Mouse (Mus musculus): Measurements from ENCODE around the gene Samsn1. TPM values are rescaled to one million over a fixed set of nuclear protein-coding genes. Genes with fewer than 3 reads are reported as not detected.

Gene Samsn1
- polyA plus RNA-seq, 1 experiment from 2014 or later = 1.4 TPM

- whole genome bisulfite sequencing = 87% methylated on average over 3 of the region's 3 CpGs
- no peak overlapping the region for H3K4me2 ChIP-seq
- no peaks in the 10 kb centered on the region for H3K9me3 ChIP-seq
- no peak overlapping the region for H3K4me3 ChIP-seq
- ATAC-seq (ENCODE audit: low FRiP score) = no peak
- H3K27ac ChIP-seq = no peak overlapping the region
- H3K27me3 ChIP-seq = no peaks in the 10 kb centered on the region
- no peaks in the 10 kb centered on the region for H3K4me1 ChIP-seq (replicated peaks)
- no peaks in the 10 kb centered on the region for H3K36me3 ChIP-seq
- no peak overlapping the region for H3K9ac ChIP-seq
Measured at GRCm38 (mm10) chr16:75899885-75900620, 122.0 kb downstream of the Samsn1 start.

- no peaks in the 10 kb centered on the region for H3K9me3 ChIP-seq
- H3K36me3 ChIP-seq = no peaks in the 10 kb centered on the region
- H3K4me3 ChIP-seq = no peak overlapping the region
- H3K9ac ChIP-seq = no peak overlapping the region
- no peak overlapping the region for H3K4me2 ChIP-seq
- H3K27ac ChIP-seq = no peak overlapping the region
- no peaks in the 10 kb centered on the region for H3K4me1 ChIP-seq (replicated peaks)
- H3K27me3 ChIP-seq = no peaks in the 10 kb centered on the region
- WGBS = 87% methylated on average over 4 of the region's 4 CpGs
- no peak for ATAC-seq (ENCODE audit: low FRiP score)
Measured at GRCm38 (mm10) chr16:75897828-75898367, 124.2 kb downstream of the Samsn1 start.

- H3K4me3 ChIP-seq = no peak overlapping the region
- no peak overlapping the region for H3K4me2 ChIP-seq
- H3K9ac ChIP-seq = no peak overlapping the region
- ATAC-seq (ENCODE audit: low FRiP score) = no peak
- 89% methylated on average over 5 of the region's 5 CpGs for WGBS
- no peak overlapping the region for H3K27ac ChIP-seq
- no peaks in the 10 kb centered on the region for H3K9me3 ChIP-seq
- no peaks in the 10 kb centered on the region for H3K4me1 ChIP-seq (replicated peaks)
- H3K27me3 ChIP-seq = no peaks in the 10 kb centered on the region
- no peaks in the 10 kb centered on the region for H3K36me3 ChIP-seq
Measured at GRCm38 (mm10) chr16:75894263-75894901, 127.7 kb downstream of the Samsn1 start.

- H3K4me3 ChIP-seq = no peak overlapping the region
- no peak for ATAC-seq (ENCODE audit: low FRiP score)
- H3K9me3 ChIP-seq = no peaks in the 10 kb centered on the region
- H3K4me2 ChIP-seq = no peak overlapping the region
- H3K27ac ChIP-seq = no peak overlapping the region
- no peaks in the 10 kb centered on the region for H3K4me1 ChIP-seq (replicated peaks)
- no peak overlapping the region for H3K9ac ChIP-seq
- WGBS = 97% methylated on average over 1 of the region's 1 CpGs
- no peaks in the 10 kb centered on the region for H3K27me3 ChIP-seq
- H3K36me3 ChIP-seq = no peaks in the 10 kb centered on the region
Measured at GRCm38 (mm10) chr16:75893470-75893869, 128.6 kb downstream of the Samsn1 start.

DNA sequence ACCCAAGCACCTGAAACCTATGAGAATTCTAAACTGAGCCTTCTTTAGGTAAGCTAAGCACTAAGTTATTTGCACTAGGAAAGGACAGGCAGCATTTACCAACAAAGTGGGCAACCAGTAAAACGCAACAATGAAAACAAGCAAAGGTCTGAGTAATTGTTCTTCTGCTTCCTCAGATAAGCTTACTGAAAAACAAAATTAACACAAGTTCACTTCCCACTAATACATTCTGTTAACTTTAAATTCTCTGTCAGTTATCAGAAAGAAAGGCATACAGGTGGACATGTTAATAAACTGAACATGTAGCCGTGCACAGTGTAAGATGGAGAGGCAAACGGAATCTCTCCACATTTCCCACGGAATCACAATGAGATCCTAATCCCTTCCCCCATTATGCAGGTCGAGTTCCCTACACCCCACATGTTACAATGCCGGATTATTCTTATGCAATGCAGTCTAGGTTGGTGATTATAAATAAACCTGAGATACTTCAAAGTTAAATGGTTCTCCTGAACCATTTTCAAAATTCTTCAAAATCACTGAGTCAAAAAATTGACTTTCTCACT is 132.9 kb downstream of the Samsn1 start:
- Histone ChIP-seq H3K9ac (no peak overlapping the region), H3K4me1 (replicated peaks) (no peaks in the 10 kb centered on the region), H3K4me3 (no peak overlapping the region), H3K4me2 (no peak overlapping the region), H3K27ac (no peak overlapping the region), H3K27me3 (no peaks in the 10 kb centered on the region), H3K36me3 (no peaks in the 10 kb centered on the region), H3K9me3 (no peaks in the 10 kb centered on the region)
- 73% methylated on average over 6 of the region's 6 CpGs for WGBS
- no peak for ATAC-seq (ENCODE audit: low FRiP score)

GRCm38 (mm10) chr16:75887203-75887602 is 134.9 kb downstream of the Samsn1 start:
- no peak overlapping the region for H3K4me2 ChIP-seq
- 87% methylated on average over 6 of the region's 6 CpGs for WGBS
- H3K27me3 ChIP-seq = no peaks in the 10 kb centered on the region
- H3K36me3 ChIP-seq = no peaks in the 10 kb centered on the region
- H3K4me3 ChIP-seq = no peak overlapping the region
- no peak overlapping the region for H3K9ac ChIP-seq
- no peaks in the 10 kb centered on the region for H3K9me3 ChIP-seq
- no peaks in the 10 kb centered on the region for H3K4me1 ChIP-seq (replicated peaks)
- H3K27ac ChIP-seq = no peak overlapping the region
- no peak for ATAC-seq (ENCODE audit: low FRiP score)

- no peak overlapping the region for H3K4me2 ChIP-seq
- H3K27me3 ChIP-seq = no peaks in the 10 kb centered on the region
- no peaks in the 10 kb centered on the region for H3K36me3 ChIP-seq
- H3K9me3 ChIP-seq = no peaks in the 10 kb centered on the region
- H3K4me1 ChIP-seq (replicated peaks) = no peaks in the 10 kb centered on the region
- no peak overlapping the region for H3K27ac ChIP-seq
- ATAC-seq (ENCODE audit: low FRiP score) = no peak
- 81% methylated on average over 2 of the region's 2 CpGs for WGBS
- H3K4me3 ChIP-seq = no peak overlapping the region
- no peak overlapping the region for H3K9ac ChIP-seq
Measured at GRCm38 (mm10) chr16:75878885-75879284, 143.2 kb downstream of the Samsn1 start.

- ATAC-seq (ENCODE audit: low FRiP score) = no peak
- Histone ChIP-seq H3K9me3 (no peaks in the 10 kb centered on the region), H3K27me3 (no peaks in the 10 kb centered on the region), H3K4me3 (no peak overlapping the region), H3K4me1 (replicated peaks) (no peaks in the 10 kb centered on the region), H3K36me3 (no peaks in the 10 kb centered on the region), H3K4me2 (no peak overlapping the region), H3K9ac (no peak overlapping the region), H3K27ac (no peak overlapping the region)
- 72% methylated on average over 3 of the region's 3 CpGs for WGBS
Measured at GRCm38 (mm10) chr16:75877170-75877569, 144.9 kb downstream of the Samsn1 start.

- H3K27ac ChIP-seq = no peak overlapping the region
- no peaks in the 10 kb centered on the region for H3K36me3 ChIP-seq
- no peak overlapping the region for H3K9ac ChIP-seq
- H3K4me2 ChIP-seq = no peak overlapping the region
- no peak for ATAC-seq (ENCODE audit: low FRiP score)
- H3K9me3 ChIP-seq = no peaks in the 10 kb centered on the region
- no peaks in the 10 kb centered on the region for H3K27me3 ChIP-seq
- WGBS = 81% methylated on average over 4 of the region's 4 CpGs
- no peaks in the 10 kb centered on the region for H3K4me1 ChIP-seq (replicated peaks)
- H3K4me3 ChIP-seq = no peak overlapping the region
Measured at GRCm38 (mm10) chr16:75875896-75876295, 146.2 kb downstream of the Samsn1 start.

- no peaks in the 10 kb centered on the region for H3K4me1 ChIP-seq (replicated peaks)
- H3K36me3 ChIP-seq = no peaks in the 10 kb centered on the region
- ATAC-seq (ENCODE audit: low FRiP score) = no peak
- H3K9ac ChIP-seq = no peak overlapping the region
- no peak overlapping the region for H3K4me3 ChIP-seq
- no peak overlapping the region for H3K4me2 ChIP-seq
- 90% methylated on average over 2 of the region's 2 CpGs for WGBS
- H3K9me3 ChIP-seq = no peaks in the 10 kb centered on the region
- H3K27ac ChIP-seq = no peak overlapping the region
- H3K27me3 ChIP-seq = no peaks in the 10 kb centered on the region
Measured at GRCm38 (mm10) chr16:75874508-75874907, 147.6 kb downstream of the Samsn1 start.

DNA sequence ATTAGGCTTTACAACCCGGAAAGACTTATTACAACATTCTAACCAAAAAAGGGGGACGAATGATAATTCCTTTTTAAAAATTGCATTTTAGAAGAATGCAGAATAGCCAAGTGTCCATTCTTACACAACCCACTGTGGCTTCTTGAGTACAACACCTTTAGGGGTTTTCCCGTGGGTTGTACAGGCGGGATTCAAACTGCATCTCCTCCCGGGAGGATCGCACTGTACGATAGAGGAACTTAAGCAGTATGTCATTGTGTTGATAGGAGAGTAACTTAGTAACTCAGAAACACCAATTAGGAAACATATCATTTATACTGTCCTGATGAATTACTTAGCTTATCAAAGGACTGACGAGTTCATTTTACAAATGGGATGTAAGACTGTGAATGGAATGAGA is 149.8 kb downstream of the Samsn1 start:
- Histone ChIP-seq H3K4me1 (replicated peaks) (no peaks in the 10 kb centered on the region), H3K9ac (no peak overlapping the region), H3K4me2 (no peak overlapping the region), H3K27me3 (no peaks in the 10 kb centered on the region), H3K9me3 (no peaks in the 10 kb centered on the region), H3K27ac (no peak overlapping the region), H3K36me3 (no peaks in the 10 kb centered on the region), H3K4me3 (no peak overlapping the region)
- WGBS = 86% methylated on average over 8 of the region's 8 CpGs
- ATAC-seq (ENCODE audit: low FRiP score) = no peak

GRCm38 (mm10) chr16:75867400-75867799 is 154.7 kb downstream of the Samsn1 start:
- H3K9ac ChIP-seq = no peak overlapping the region
- no peak for ATAC-seq (ENCODE audit: low FRiP score)
- no peak overlapping the region for H3K27ac ChIP-seq
- no peaks in the 10 kb centered on the region for H3K9me3 ChIP-seq
- no peak overlapping the region for H3K4me2 ChIP-seq
- H3K4me3 ChIP-seq = no peak overlapping the region
- H3K36me3 ChIP-seq = no peaks in the 10 kb centered on the region
- H3K4me1 ChIP-seq (replicated peaks) = no peaks in the 10 kb centered on the region
- 87% methylated on average over 6 of the region's 6 CpGs for WGBS
- H3K27me3 ChIP-seq = no peaks in the 10 kb centered on the region
